Mouse (Mus musculus): Measurements from ENCODE around the gene Tpst1. TPM values are rescaled to one million over a fixed set of nuclear protein-coding genes. Genes with fewer than 3 reads are reported as not detected.

The Tpst1 gene
- polyA plus RNA-seq, 1 experiment from 2014 or later: 54.0 TPM

DNA sequence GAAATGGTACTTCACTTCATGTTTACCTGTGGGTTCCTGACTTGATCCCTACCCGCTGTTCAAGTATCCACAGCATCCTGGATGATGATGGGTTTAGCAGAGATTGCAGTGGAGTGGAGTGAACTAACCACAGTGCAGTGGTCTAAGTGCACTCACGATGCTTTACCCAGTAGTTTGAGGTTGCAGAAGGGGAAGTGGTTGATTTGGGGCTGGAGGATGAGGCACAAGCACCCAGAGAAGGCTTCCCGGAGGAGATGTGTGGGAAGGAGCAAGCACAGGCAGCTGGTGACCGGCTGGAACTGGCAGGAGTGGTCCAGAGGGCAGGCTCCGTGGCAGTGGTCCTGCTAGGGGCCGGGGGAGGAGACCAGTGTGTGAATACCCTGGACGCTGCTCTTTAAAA, 16.1 kb downstream of the Tpst1 start:
- H3K27me3 ChIP-seq (replicated peaks; ENCODE audit: control insufficient read depth, insufficient read depth, low read length): no peaks in the 10 kb centered on the region
- WGBS: 52% methylated on average over 7 of the region's 7 CpGs
- H3K4me1 ChIP-seq (replicated peaks; ENCODE audit: control insufficient read depth, insufficient read depth, low read length): peaks cover 2% of the 10 kb centered on the region; the same call in 1 of the 2 replicates
- H3K4me3 ChIP-seq (ENCODE audit: low read depth, low read length): no peak overlapping the region
- no peak overlapping the region for H3K9ac ChIP-seq (ENCODE audit: low read depth, low read length)
- H3K9me3 ChIP-seq (ENCODE audit: control insufficient read depth, low read length): no peaks in the 10 kb centered on the region
- H3K27ac ChIP-seq (ENCODE audit: low read depth, low read length): no peak overlapping the region
- no peak for DNase-seq (ENCODE audit: low spot score)
- no peak for ATAC-seq (replicated peaks; ENCODE audit: low FRiP score)
- H3K36me3 ChIP-seq (ENCODE audit: control insufficient read depth, insufficient read depth, low read length): 0 out of 2 replicates have a peak, but pooled peaks cover 2% of the 10 kb centered on the region
- no peak overlapping the region for H3K4me2 ChIP-seq

DNA sequence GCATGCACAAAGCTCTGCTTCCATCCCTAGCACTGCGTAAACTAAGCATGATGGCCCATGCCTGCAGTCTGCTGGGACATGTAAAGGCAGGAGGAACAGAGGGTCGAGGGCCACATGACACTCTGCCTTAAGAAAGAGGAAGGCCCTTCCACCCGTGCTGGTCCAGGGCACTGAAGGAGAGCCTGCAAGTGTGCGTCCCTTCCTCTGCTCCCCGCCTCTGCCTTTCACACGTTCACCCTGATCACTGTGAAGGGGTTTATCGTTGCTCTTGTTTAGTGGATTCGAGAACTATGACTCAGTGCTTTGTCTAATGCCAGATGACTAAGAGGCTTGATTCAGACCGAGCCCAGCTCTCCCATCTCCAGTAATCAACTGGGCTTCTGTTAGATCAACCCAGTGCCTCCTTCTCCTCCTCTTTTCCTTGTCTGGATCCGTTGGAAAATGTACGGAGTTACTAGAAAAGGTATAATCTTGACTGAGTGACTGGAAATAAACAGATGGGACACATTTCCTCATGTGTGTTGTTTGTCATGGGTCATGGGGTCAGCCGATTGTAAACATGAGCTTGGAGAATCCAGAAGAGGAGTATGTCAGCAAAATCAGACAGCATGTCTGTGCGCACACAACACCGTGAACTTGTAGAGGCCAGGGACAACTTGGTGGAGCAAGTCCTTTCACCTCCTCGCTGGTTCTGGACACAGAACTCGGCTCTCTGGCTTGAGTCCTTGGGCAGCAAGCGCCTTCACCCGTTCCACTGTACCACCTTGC, 16.7 kb downstream of the Tpst1 start:
- H3K27ac ChIP-seq (ENCODE audit: low read depth, low read length): no peak overlapping the region
- H3K4me3 ChIP-seq (ENCODE audit: low read depth, low read length): no peak overlapping the region
- H3K9ac ChIP-seq (ENCODE audit: low read depth, low read length): no peak overlapping the region
- WGBS: 74% methylated on average over 18 of the region's 18 CpGs
- no peak for DNase-seq (ENCODE audit: low spot score)
- no peaks in the 10 kb centered on the region for H3K9me3 ChIP-seq (ENCODE audit: control insufficient read depth, low read length)
- peaks cover 2% of the 10 kb centered on the region; the same call in 1 of the 2 replicates for H3K4me1 ChIP-seq (replicated peaks; ENCODE audit: control insufficient read depth, insufficient read depth, low read length)
- no peak overlapping the region for H3K4me2 ChIP-seq
- no peaks in the 10 kb centered on the region for H3K27me3 ChIP-seq (replicated peaks; ENCODE audit: control insufficient read depth, insufficient read depth, low read length)
- 0 out of 2 replicates have a peak, but pooled peaks cover 2% of the 10 kb centered on the region for H3K36me3 ChIP-seq (ENCODE audit: control insufficient read depth, insufficient read depth, low read length)
- ATAC-seq (replicated peaks; ENCODE audit: low FRiP score): 0 out of 2 replicates have a peak, but pooled peaks have one; percentile 40

DNA sequence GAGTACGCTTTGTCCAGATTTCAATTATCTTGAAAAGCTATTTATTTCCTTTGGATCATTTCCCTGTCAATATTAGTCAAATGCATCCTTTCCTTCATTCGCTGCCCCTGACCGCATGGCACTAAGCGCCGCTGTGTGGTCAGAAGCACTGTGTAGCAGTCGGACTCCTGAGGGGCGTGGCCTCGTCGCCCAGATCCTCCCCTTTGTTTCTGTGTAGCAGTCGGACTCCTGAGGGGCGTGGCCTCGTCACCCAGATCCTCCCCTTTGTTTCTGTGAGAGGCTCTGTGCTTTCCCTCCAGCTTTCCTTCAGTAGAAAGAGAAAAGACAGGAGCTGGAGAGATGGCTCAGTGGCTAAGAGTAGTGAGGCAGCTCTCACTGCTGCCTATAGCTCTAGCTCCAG, 23.6 kb downstream of the Tpst1 start:
- Histone ChIP-seq H3K9me3 (ENCODE audit: control insufficient read depth, low read length) (no peaks in the 10 kb centered on the region), H3K4me2 (no peak overlapping the region), H3K27ac (ENCODE audit: low read depth, low read length) (no peak overlapping the region), H3K27me3 (replicated peaks; ENCODE audit: control insufficient read depth, insufficient read depth, low read length) (no peaks in the 10 kb centered on the region), H3K4me3 (ENCODE audit: low read depth, low read length) (no peak overlapping the region), H3K4me1 (replicated peaks; ENCODE audit: control insufficient read depth, insufficient read depth, low read length) (peaks cover 10% of the 10 kb centered on the region), H3K36me3 (ENCODE audit: control insufficient read depth, insufficient read depth, low read length) (peaks cover 2% of the 10 kb centered on the region; the same call in 1 of the 2 replicates), H3K9ac (ENCODE audit: low read depth, low read length) (no peak overlapping the region)
- ATAC-seq (replicated peaks; ENCODE audit: low FRiP score) (peak; percentile 66; the same call in 1 of the 2 replicates), DNase-seq (ENCODE audit: low spot score) (no peak)
- 65% methylated on average over 12 of the region's 12 CpGs for WGBS

DNA sequence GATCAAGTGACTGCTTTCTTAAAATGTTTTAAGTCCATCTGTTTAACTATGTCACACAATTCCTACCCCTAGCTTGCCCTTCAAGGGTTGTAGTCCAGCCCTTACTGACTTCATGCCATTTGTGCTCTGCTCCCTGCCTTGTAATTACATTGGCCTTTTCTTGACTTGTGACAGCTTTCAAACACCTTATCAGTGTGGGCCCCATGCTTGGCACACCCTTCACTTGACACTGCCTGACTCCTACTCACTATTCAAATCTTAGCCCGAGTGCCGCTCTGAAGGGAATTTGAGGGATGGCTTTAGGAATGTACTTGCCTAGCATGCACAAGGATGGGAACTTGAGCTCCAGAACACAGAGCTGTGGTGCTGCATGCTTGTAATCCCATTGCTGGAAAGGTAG, 24.7 kb downstream of the Tpst1 start:
- Histone ChIP-seq H3K4me1 (replicated peaks; ENCODE audit: control insufficient read depth, insufficient read depth, low read length) (peaks cover 10% of the 10 kb centered on the region), H3K27me3 (replicated peaks; ENCODE audit: control insufficient read depth, insufficient read depth, low read length) (no peaks in the 10 kb centered on the region), H3K9ac (ENCODE audit: low read depth, low read length) (no peak overlapping the region), H3K9me3 (ENCODE audit: control insufficient read depth, low read length) (no peaks in the 10 kb centered on the region), H3K4me2 (peak overlapping the region; percentile 19; the same call in 1 of the 2 replicates), H3K27ac (ENCODE audit: low read depth, low read length) (no peak overlapping the region), H3K36me3 (ENCODE audit: control insufficient read depth, insufficient read depth, low read length) (peaks cover 5% of the 10 kb centered on the region), H3K4me3 (ENCODE audit: low read depth, low read length) (no peak overlapping the region)
- ATAC-seq (replicated peaks; ENCODE audit: low FRiP score): peak; percentile 90
- WGBS: 46% methylated on average over 2 of the region's 2 CpGs
- DNase-seq (ENCODE audit: low spot score): no peak

DNA sequence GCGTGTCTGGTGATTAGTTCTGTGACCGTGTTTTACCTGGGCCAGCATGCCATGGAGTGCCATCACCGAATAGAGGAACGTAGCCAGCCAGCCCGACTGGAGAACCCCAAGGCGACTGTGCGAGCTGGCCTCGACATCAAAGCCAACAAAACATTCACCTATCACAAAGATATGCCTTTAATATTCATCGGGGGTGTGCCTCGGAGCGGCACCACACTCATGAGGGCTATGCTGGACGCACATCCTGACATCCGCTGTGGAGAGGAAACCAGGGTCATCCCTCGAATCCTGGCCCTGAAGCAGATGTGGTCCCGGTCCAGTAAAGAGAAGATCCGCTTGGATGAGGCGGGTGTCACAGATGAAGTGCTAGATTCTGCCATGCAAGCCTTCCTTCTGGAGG, 28.6 kb downstream of the Tpst1 start:
- H3K4me3 ChIP-seq (ENCODE audit: low read depth, low read length): no peak overlapping the region
- no peaks in the 10 kb centered on the region for H3K27me3 ChIP-seq (replicated peaks; ENCODE audit: control insufficient read depth, insufficient read depth, low read length)
- no peak overlapping the region for H3K27ac ChIP-seq (ENCODE audit: low read depth, low read length)
- no peak for DNase-seq (ENCODE audit: low spot score)
- H3K9me3 ChIP-seq (ENCODE audit: control insufficient read depth, low read length): no peaks in the 10 kb centered on the region
- WGBS: 95% methylated on average over 17 of the region's 17 CpGs
- no peak overlapping the region for H3K4me2 ChIP-seq
- H3K4me1 ChIP-seq (replicated peaks; ENCODE audit: control insufficient read depth, insufficient read depth, low read length): peaks cover 10% of the 10 kb centered on the region
- no peak for ATAC-seq (replicated peaks; ENCODE audit: low FRiP score)
- H3K36me3 ChIP-seq (ENCODE audit: control insufficient read depth, insufficient read depth, low read length): peaks cover 5% of the 10 kb centered on the region
- no peak overlapping the region for H3K9ac ChIP-seq (ENCODE audit: low read depth, low read length)

DNA sequence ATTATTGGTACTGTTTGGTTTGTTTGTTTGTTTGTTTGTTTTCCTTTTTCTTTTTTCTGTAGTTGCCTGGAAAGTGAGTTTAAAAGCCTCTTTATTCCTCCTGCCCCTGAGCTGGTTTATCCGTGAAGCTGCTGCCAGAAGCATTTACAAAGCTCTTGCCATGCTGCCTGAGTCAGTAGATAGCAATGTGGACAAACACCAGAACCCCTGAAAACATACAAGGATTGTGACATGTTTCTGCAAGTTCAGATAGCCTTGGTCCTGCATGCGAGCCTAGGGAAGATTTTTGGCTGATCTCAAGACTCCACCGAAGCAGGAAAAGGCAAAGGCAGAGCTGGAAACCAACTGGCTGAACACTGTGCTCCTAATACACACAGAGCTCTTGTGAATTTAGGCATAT, 36.2 kb downstream of the Tpst1 start:
- ATAC-seq (replicated peaks; ENCODE audit: low FRiP score) (no peak), DNase-seq (ENCODE audit: low spot score) (no peak)
- H3K4me1 ChIP-seq (replicated peaks; ENCODE audit: control insufficient read depth, insufficient read depth, low read length): no peaks in the 10 kb centered on the region
- H3K9ac ChIP-seq (ENCODE audit: low read depth, low read length): no peak overlapping the region
- 82% methylated on average over 3 of the region's 3 CpGs for WGBS
- H3K27me3 ChIP-seq (replicated peaks; ENCODE audit: control insufficient read depth, insufficient read depth, low read length): no peaks in the 10 kb centered on the region
- H3K4me2 ChIP-seq: no peak overlapping the region
- H3K36me3 ChIP-seq (ENCODE audit: control insufficient read depth, insufficient read depth, low read length): peaks cover 4% of the 10 kb centered on the region; the same call in 1 of the 2 replicates
- no peak overlapping the region for H3K27ac ChIP-seq (ENCODE audit: low read depth, low read length)
- no peak overlapping the region for H3K4me3 ChIP-seq (ENCODE audit: low read depth, low read length)
- H3K9me3 ChIP-seq (ENCODE audit: control insufficient read depth, low read length): no peaks in the 10 kb centered on the region

DNA sequence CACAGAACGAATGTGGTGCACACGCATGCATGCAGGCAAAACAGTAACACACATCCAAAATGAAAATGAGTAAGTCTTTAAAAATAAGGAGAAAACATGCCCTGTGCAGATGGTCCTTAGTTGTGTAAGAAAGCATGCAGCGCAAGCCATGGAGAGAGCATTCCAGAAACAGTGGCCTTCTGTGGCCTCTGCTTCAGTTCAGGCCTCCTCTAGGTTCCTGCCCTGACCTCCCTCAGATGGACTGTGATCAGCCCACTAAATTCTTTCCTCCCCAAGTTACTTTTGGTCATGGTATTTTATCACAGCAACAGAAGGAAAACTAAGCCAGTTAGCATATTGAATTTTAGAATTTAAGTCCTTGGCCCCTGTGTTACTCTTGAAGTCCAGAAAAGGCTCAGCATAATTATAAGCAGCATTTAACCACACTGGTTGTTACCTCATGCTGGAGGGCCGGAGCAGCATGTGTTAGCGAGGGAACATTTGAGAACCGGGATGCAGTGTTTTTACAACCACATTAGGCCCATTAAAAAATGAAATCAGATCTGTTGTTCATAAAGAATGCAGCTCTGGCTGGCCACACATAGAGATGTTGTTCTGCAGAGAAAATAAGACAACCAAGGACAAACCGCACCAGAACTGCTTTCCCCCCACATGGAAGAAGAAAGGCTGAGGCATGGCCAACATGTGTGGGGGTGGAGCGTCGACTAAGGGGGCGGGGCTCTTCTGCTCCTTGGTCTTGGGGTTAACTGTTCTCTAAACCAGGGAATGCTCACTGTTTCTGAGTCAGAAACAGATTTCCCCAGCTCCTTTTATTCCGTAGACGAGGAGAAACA, 37.7 kb downstream of the Tpst1 start:
- 83% methylated on average over 12 of the region's 12 CpGs for WGBS
- no peak overlapping the region for H3K27ac ChIP-seq (ENCODE audit: low read depth, low read length)
- no peak overlapping the region for H3K4me3 ChIP-seq (ENCODE audit: low read depth, low read length)
- DNase-seq (ENCODE audit: low spot score) (no peak), ATAC-seq (replicated peaks; ENCODE audit: low FRiP score) (no peak)
- peaks cover 4% of the 10 kb centered on the region; the same call in 1 of the 2 replicates for H3K36me3 ChIP-seq (ENCODE audit: control insufficient read depth, insufficient read depth, low read length)
- no peaks in the 10 kb centered on the region for H3K4me1 ChIP-seq (replicated peaks; ENCODE audit: control insufficient read depth, insufficient read depth, low read length)
- H3K9me3 ChIP-seq (ENCODE audit: control insufficient read depth, low read length): no peaks in the 10 kb centered on the region
- no peak overlapping the region for H3K9ac ChIP-seq (ENCODE audit: low read depth, low read length)
- no peak overlapping the region for H3K4me2 ChIP-seq
- H3K27me3 ChIP-seq (replicated peaks; ENCODE audit: control insufficient read depth, insufficient read depth, low read length): no peaks in the 10 kb centered on the region

DNA sequence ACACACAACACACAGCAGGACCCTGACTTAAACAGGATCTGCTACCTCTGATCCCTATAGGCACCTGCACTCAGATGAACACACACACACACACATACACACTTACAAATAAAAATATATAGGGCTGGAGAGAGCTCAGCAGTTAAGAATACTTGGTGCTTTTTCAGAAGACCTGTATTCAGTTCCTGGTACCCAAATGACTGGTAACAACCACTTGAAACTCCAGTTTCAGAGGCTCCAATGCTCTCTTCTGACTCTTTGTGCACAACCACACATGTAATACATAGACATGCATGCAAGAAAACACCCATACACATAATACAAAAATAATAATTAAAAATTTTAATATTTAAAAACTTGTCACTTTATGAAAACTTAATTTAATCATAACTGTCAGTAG, 39.5 kb downstream of the Tpst1 start:
- H3K4me2 ChIP-seq: no peak overlapping the region
- H3K9me3 ChIP-seq (ENCODE audit: control insufficient read depth, low read length): no peaks in the 10 kb centered on the region
- H3K4me1 ChIP-seq (replicated peaks; ENCODE audit: control insufficient read depth, insufficient read depth, low read length): no peaks in the 10 kb centered on the region
- H3K36me3 ChIP-seq (ENCODE audit: control insufficient read depth, insufficient read depth, low read length): peaks cover 4% of the 10 kb centered on the region; the same call in 1 of the 2 replicates
- H3K4me3 ChIP-seq (ENCODE audit: low read depth, low read length): no peak overlapping the region
- DNase-seq (ENCODE audit: low spot score): no peak
- ATAC-seq (replicated peaks; ENCODE audit: low FRiP score): no peak
- no peak overlapping the region for H3K9ac ChIP-seq (ENCODE audit: low read depth, low read length)
- no peak overlapping the region for H3K27ac ChIP-seq (ENCODE audit: low read depth, low read length)
- H3K27me3 ChIP-seq (replicated peaks; ENCODE audit: control insufficient read depth, insufficient read depth, low read length): no peaks in the 10 kb centered on the region

Data from liver, embryonic 11.5 days (tissue).